Mouse (Mus musculus) heart, adult 9 months (tissue): Measurements from ENCODE around the gene Mrpl24.
"Not testable (repeated sequence)": the region's sequence is repeated elsewhere in the genome, so short reads cannot be mapped to it uniquely, and the experiment has no call there.

ENCODE experiments used
- DNase-seq, 2 experiments: peaks; one replicate each; pipeline ENCODE4 v3.0.0; 2022; ENCODE audit warnings: low spot score in 2 of 2

The Mrpl24 gene

GRCm38 (mm10) chr3:87919336-87920108 lies at the start of gene Mrpl24:
Gene Mrpl24, plus strand, starts transcription at chr3:87919506.
- DNase-seq = peak; percentile 90

- DNase-seq = no peak
Observed at GRCm38 (mm10) chr3:87877730-87878129, 41.6 kb upstream of the Mrpl24 start.

GRCm38 (mm10) chr3:87884291-87884690 lies 35.0 kb upstream of the Mrpl24 start:
- no peak for DNase-seq

GRCm38 (mm10) chr3:87884708-87885251 lies 34.5 kb upstream of the Mrpl24 start:
- peak in 1 of 2 experiments; percentile 46 for DNase-seq

- peak; percentile 98 to 99 for DNase-seq
Observed at GRCm38 (mm10) chr3:87885281-87886003, 33.9 kb upstream of the Mrpl24 start, which contains the start of gene Prcc. Gene Prcc, minus strand, starts transcription at chr3:87885608.

GRCm38 (mm10) chr3:87886004-87886365 lies 33.3 kb upstream of the Mrpl24 start:
- no peak for DNase-seq

- DNase-seq = peak in 1 of 2 experiments; percentile 8
Observed at GRCm38 (mm10) chr3:87886416-87886815, 32.9 kb upstream of the Mrpl24 start.

- DNase-seq = not testable (repeated sequence)
Observed at GRCm38 (mm10) chr3:87887400-87887799, 31.9 kb upstream of the Mrpl24 start.

GRCm38 (mm10) chr3:87891481-87891880 lies 27.8 kb upstream of the Mrpl24 start:
- no peak for DNase-seq

GRCm38 (mm10) chr3:87893367-87893905 lies 25.9 kb upstream of the Mrpl24 start:
- no peak for DNase-seq

- no peak for DNase-seq
Observed at GRCm38 (mm10) chr3:87899266-87899665, 20.0 kb upstream of the Mrpl24 start.

- no peak for DNase-seq
Observed at GRCm38 (mm10) chr3:87899776-87900175, 19.5 kb upstream of the Mrpl24 start.

- no peak for DNase-seq
Observed at GRCm38 (mm10) chr3:87901036-87901624, 18.2 kb upstream of the Mrpl24 start.

- not testable (repeated sequence) for DNase-seq
Observed at GRCm38 (mm10) chr3:87901959-87902358, 17.3 kb upstream of the Mrpl24 start.

GRCm38 (mm10) chr3:87903821-87904220 lies 15.5 kb upstream of the Mrpl24 start:
- no peak for DNase-seq

- DNase-seq = peak; percentile 95
Observed at GRCm38 (mm10) chr3:87905880-87906485, 13.3 kb upstream of the Mrpl24 start, which contains the start of gene Hdgf. Gene Hdgf, plus strand, starts transcription at chr3:87906321.

- peak; percentile 68 for DNase-seq
Observed at GRCm38 (mm10) chr3:87906601-87906980, 12.7 kb upstream of the Mrpl24 start.

- no peak for DNase-seq
Observed at GRCm38 (mm10) chr3:87906981-87907857, 12.1 kb upstream of the Mrpl24 start.

- DNase-seq = no peak
Observed at GRCm38 (mm10) chr3:87907906-87908305, 11.4 kb upstream of the Mrpl24 start.

- DNase-seq = no peak
Observed at GRCm38 (mm10) chr3:87909381-87909780, 9.9 kb upstream of the Mrpl24 start.
